Mouse (Mus musculus) testis, adult 2 months (tissue): ENCODE measurements around the gene Csnk2b.

Experiments used
- CTCF ChIP-seq: fragments of 200-500 bp; IDR thresholded peaks from 2 replicates; pipeline ENCODE4 v1.5.1; 2012; ENCODE audit warnings: low read depth, mild to moderate bottlenecking, inconsistent platforms, low read length, moderate library complexity; ENCODE audit not compliant: control insufficient read depth, insufficient read depth, insufficient replicate concordance
- POLR2A ChIP-seq: fragments of 200-500 bp; IDR thresholded peaks from 2 replicates; pipeline ENCODE4 v1.6.1; 2012; ENCODE audit warnings: low read depth, mild to moderate bottlenecking, inconsistent platforms, low read length, moderate library complexity; ENCODE audit not compliant: control insufficient read depth

- TF ChIP-seq CTCF (no peak; the same call in 1 of the 2 replicates), POLR2A (peak; percentile 70)
Measured at GRCm38 (mm10) chr17:35134801-35135590, 13.1 kb upstream of the Csnk2b start, which contains the start of gene Bag6.
